Mouse (Mus musculus) spleen, adult 2 months (tissue): ENCODE measurements at regions not wholly inside any gene's neighbourhood (a gene's known extent, or its start where the extent isn't known, plus 50 kb on each side); places are given as distances from the start of the nearest gene placed in this dataset.

Experiments
- DNase-seq, 2 experiments: peaks; one replicate each; pipeline versions ENCODE4 v3.0.0 to v3.0.0-alpha.2; 2012 to 2021; ENCODE audit warnings: low spot score in 2 of 2, low read depth in 1 of 2
- H3K27ac ChIP-seq: fragments of 200-500 bp; 2 replicates; pipeline ENCODE4 v1.5.1; 2012; ENCODE audit warnings: low read length, inconsistent platforms; ENCODE audit not compliant: insufficient read depth
- H3K27me3 ChIP-seq: fragments of 200-500 bp; 2 replicates; pipeline ENCODE4 v1.6.1; 2012; ENCODE audit warnings: mild to moderate bottlenecking, moderate library complexity, low read length, inconsistent platforms; ENCODE audit not compliant: control insufficient read depth, insufficient read depth
- H3K36me3 ChIP-seq: fragments of 200-500 bp; 2 replicates; pipeline ENCODE4 v1.6.1; 2012; ENCODE audit warnings: mild to moderate bottlenecking, low read length, inconsistent platforms; ENCODE audit not compliant: control insufficient read depth, insufficient read depth
- H3K4me1 ChIP-seq: fragments of 200-500 bp; 2 replicates; pipeline ENCODE4 v1.6.1; 2011; ENCODE audit warnings: inconsistent platforms; ENCODE audit not compliant: control insufficient read depth, insufficient read depth, insufficient read length
- H3K4me3 ChIP-seq: fragments of 200-500 bp; 2 replicates; pipeline ENCODE4 v1.5.1; 2011; ENCODE audit warnings: mild to moderate bottlenecking, inconsistent platforms; ENCODE audit not compliant: insufficient read depth, insufficient read length; ENCODE audit errors: extremely low read depth
- CTCF ChIP-seq: fragments of 200-500 bp; IDR thresholded peaks from 2 replicates; pipeline ENCODE4 v1.5.1; 2011; ENCODE audit warnings: mild to moderate bottlenecking, inconsistent platforms; ENCODE audit not compliant: insufficient read depth, insufficient read length, insufficient replicate concordance; ENCODE audit errors: extremely low read depth
- POLR2A ChIP-seq: fragments of 200-500 bp; IDR thresholded peaks from 2 replicates; pipeline ENCODE4 v1.6.1; 2011; ENCODE audit warnings: low read depth, low read length, inconsistent platforms
- WGBS: fragments of 180-500 bp; shearing (Covaris S2); methylation state at CpG from one replicate; pipeline ENCODE4 v1.1.7; 2018; 5-methylcytosine and 5-hydroxymethylcytosine counted together

DNA sequence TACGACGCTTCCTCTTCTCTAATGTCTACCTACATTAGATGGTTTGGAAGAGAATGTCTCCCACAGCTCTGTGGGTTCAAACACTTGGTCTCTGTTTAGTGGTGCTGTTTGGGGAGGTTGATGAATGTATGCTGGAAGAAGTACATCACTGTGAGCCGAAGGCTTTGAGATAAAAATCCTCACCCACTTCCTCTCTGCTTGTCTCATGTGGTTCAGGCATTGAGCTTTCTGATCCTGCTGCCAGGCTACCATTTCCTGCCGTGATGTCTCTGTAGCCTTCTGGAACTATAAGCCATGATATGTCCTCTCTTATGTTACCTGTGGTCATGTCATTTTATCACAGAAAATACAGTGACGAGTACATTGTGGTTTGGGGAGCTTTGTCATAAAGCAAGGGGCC is 122.5 kb upstream of the Cdh5 start:
- Histone ChIP-seq H3K36me3 (no peaks in the 10 kb centered on the region), H3K27ac (no peak overlapping the region), H3K4me1 (no peaks in the 10 kb centered on the region), H3K4me3 (no peak overlapping the region), H3K27me3 (no peaks in the 10 kb centered on the region)
- DNase-seq, result peak in 1 of 2 experiments; percentile 12
- TF ChIP-seq CTCF (no peak), POLR2A (no peak)
- WGBS, result 48% methylated on average over 5 of the region's 5 CpGs

DNA sequence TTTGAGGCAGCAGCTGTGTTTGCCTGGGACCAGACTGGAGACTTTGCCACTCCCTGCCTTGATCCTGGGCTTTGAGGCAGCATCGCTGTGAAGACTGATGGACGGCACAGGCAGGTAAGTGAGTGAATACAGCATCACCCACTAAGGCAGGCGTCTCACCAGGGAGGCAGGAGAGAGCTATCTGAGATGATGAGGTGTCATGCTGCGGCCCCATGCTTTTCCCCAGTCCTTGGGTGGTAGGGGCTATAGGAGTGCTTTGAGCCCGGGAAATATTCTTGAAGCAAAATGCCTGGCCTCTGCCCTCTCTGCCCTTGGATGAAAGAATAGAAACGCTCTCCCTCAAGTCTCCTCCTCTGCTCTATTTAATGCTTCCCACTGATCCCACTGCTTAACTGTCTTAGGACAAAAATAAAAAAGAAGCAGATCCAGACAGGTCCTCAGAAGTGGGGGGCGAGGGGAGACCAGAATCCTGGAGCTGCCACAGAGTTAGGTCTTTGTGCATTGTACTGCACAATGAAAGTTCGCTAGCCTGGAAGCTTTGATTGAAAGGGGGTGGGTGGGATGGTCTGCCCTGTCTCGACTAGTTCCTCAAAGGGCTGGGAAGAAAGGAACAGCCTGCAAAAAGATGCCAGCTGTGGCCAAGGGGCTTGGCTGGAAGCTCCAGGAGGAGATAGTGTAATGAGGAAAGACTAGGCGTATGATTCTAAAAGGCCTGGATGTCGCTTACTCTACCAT is 117.4 kb upstream of the Cdh5 start:
- Histone ChIP-seq H3K4me1 (no peaks in the 10 kb centered on the region), H3K27me3 (no peaks in the 10 kb centered on the region), H3K27ac (no peak overlapping the region), H3K4me3 (no peak overlapping the region), H3K36me3 (no peaks in the 10 kb centered on the region)
- WGBS, result 82% methylated on average over 11 of the region's 11 CpGs
- DNase-seq, result no peak
- no peak for TF ChIP-seq CTCF

DNA sequence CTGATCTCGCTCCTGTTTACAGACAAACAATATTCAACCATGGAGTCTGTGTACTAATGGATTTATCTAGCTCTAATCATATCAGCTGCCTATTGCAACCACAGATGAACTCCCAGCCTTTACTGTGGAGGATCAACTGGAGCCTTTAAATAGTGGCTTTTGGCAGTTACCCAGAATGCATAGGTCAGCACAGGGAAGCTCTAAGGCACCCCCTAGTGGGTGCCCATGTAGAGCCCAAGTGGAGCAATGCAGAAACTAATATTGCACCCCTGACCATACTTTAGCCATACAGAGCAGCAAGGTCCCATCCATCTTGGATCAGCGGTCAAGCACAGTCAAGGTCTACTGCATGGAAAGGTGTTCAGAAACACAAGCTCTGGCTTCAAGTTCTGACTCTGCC is 115.8 kb upstream of the Cdh5 start:
- Histone ChIP-seq H3K27ac (no peak overlapping the region), H3K36me3 (no peaks in the 10 kb centered on the region), H3K27me3 (no peaks in the 10 kb centered on the region), H3K4me3 (no peak overlapping the region), H3K4me1 (no peaks in the 10 kb centered on the region)
- 83% methylated on average over 2 of the region's 2 CpGs for WGBS
- DNase-seq, result no peak
- TF ChIP-seq POLR2A (no peak), CTCF (no peak)

DNA sequence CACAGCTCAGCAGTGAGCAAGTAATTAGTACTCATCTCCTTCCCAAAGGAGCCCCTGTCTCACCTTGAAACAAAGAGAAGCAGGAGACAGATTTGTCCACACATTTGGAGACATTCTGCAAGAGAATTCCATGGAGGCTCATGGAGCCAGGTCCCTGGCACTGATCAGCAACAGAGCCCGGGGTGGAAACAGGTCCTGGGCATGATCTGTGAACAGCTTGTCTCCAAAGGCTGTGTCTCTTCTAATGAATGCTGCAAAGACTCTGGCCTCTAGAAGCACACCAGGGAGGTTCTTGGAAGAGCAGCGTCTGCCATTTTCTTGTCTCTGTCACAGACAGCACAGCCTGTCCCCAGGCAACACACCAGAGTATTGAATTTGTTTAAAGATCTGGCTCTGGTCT is 107.5 kb upstream of the Cdh5 start:
- H3K27me3 ChIP-seq, result no peaks in the 10 kb centered on the region
- H3K4me3 ChIP-seq, result no peak overlapping the region
- TF ChIP-seq POLR2A (no peak), CTCF (no peak)
- no peak overlapping the region for H3K27ac ChIP-seq
- no peaks in the 10 kb centered on the region for H3K4me1 ChIP-seq
- DNase-seq, result no peak
- WGBS, result 73% methylated on average over 2 of the region's 2 CpGs
- no peaks in the 10 kb centered on the region for H3K36me3 ChIP-seq

DNA sequence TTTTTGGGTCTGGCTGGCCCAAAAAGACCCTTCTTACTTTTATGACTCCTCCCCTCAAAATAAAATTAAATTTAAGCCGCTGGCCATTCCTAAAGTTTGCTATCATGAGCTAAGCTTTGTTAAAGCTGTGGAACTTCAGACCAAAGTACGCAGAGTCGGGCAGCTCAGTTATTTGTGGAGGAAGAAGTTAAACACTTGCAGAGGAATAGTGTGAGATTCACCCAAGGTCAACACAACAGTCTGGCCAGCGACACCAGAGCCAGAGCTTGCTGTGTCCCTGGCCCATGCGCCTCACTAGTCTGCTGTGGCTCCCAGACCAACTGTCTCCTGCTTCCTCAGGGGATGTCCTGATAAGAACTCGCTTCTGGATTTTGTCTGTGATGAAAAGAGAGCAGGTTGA is 103.3 kb upstream of the Cdh5 start:
- no peak overlapping the region for H3K27ac ChIP-seq
- no peaks in the 10 kb centered on the region for H3K36me3 ChIP-seq
- 84% methylated on average over 6 of the region's 6 CpGs for WGBS
- H3K4me3 ChIP-seq, result no peak overlapping the region
- no peak for DNase-seq
- TF ChIP-seq CTCF (no peak), POLR2A (no peak)
- no peaks in the 10 kb centered on the region for H3K27me3 ChIP-seq
- H3K4me1 ChIP-seq, result no peaks in the 10 kb centered on the region

DNA sequence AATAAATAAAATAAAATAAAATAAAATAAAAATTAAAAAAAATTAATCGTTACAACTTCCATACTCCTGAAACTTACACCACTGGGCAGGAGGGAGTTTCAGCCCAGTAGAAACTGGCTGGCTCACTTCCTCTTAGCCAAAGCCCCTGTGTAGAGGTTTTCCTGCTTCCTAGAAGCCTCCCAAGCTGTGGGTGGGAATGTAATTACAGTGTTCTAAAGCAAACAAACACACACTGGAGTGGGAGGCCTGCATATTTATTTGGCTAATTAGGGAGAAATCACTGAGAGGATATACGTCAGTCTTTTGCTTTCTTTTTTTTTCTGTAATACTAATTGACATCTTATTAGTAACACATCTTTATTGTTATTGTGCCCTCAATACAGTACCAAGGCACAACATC is 94.2 kb upstream of the Cdh5 start:
- H3K27me3 ChIP-seq, result no peaks in the 10 kb centered on the region
- 72% methylated on average over 2 of the region's 2 CpGs for WGBS
- no peaks in the 10 kb centered on the region for H3K36me3 ChIP-seq
- no peak for DNase-seq
- H3K4me3 ChIP-seq, result no peak overlapping the region
- no peak overlapping the region for H3K27ac ChIP-seq
- no peaks in the 10 kb centered on the region for H3K4me1 ChIP-seq
- TF ChIP-seq CTCF (no peak), POLR2A (no peak)

DNA sequence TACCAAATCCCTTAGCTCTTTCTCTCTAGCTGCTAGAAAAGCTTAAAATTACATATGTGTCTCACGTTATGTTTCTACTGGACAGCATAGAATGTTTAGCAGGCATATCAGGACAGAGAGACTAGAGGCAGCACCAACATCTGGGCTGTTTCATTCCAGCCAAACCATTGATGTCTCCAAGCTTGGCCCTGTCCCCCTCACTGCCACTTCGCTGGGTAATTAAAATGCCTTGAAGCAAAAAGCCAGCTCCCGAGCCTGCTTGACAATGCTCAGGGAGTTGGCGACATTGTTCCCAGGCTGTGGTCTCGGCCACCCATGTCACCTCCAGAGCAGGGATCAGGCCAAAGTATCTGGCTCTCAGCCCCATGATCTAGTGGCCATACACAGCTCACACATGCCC is 92.7 kb upstream of the Cdh5 start:
- TF ChIP-seq POLR2A, result no peak
- no peak for TF ChIP-seq CTCF
- no peaks in the 10 kb centered on the region for H3K4me1 ChIP-seq
- H3K27ac ChIP-seq, result no peak overlapping the region
- 91% methylated on average over 5 of the region's 5 CpGs for WGBS
- H3K27me3 ChIP-seq, result no peaks in the 10 kb centered on the region
- no peak overlapping the region for H3K4me3 ChIP-seq
- DNase-seq, result no peak
- H3K36me3 ChIP-seq, result no peaks in the 10 kb centered on the region

DNA sequence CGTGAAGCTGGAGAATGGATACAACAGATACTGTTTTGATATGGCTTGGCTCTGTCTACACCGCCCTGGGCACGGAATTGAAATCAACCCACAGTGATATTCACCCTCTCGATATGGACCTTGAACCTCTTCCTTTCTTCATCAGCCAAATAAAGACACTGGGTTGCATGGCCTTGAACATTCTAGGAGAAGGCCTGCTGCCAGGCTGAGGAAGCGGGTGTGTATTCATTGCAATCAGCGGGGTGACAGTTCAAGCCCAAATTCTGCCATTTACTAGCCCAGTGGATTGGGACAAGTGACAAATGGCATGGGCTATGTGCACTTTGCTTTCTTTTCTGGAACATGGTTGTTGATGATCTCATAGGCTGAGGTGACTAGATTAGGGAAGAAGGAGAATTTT is 92.1 kb upstream of the Cdh5 start:
- Histone ChIP-seq H3K4me1 (no peaks in the 10 kb centered on the region), H3K27me3 (no peaks in the 10 kb centered on the region), H3K27ac (no peak overlapping the region), H3K4me3 (no peak overlapping the region), H3K36me3 (no peaks in the 10 kb centered on the region)
- no peak for DNase-seq
- TF ChIP-seq POLR2A (no peak), CTCF (no peak)
- WGBS, result 85% methylated on average over 6 of the region's 6 CpGs
